Mouse (Mus musculus): Measurements from ENCODE around the gene Tmem87b. TPM values are rescaled to one million over a fixed set of nuclear protein-coding genes. Genes with fewer than 3 reads are reported as not detected.

Gene Tmem87b
- total RNA-seq, 2 experiments from 2014 or later: 2.3 to 3.4 TPM

DNA sequence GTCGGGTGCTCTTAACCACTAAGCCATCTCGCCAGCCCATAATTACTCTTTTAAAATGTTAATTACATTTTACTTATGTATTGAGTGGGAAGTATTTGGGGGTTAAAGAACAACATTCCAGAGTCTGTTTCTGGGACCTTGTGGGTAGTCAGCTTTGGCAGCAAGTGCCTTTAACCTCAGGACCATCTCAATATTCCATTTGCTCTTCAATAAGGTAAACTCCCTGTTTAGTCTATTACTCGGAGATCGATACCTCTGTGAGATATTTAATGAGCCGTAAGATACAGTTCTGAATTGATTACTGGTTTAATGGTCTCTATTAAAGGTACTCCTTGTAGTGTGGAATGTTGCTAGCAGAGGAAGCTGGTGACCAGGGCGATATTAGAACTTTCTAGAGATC, 1.0 kb upstream of the Tmem87b start:
- ATAC-seq (replicated peaks; ENCODE audit: low FRiP score, poor library complexity, severe bottlenecking): no peak

DNA sequence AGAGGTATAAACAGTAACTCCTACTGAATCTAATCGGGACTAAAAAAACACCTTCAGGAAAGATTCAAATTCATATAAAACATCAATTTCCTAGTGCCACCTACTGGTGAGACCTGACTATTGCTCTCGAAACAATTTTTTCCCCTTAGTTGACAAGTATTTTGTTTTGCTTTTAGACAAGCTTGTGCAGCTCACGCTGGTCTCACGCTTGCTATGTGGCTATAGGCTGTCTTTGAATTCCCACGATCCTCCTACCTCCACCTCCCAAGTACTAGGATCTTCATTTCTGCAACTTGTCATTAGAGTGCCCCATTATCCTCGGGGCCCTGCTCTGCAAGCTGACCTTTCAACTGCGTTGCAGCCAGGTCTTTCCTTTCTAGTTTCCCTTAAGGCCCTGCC, 532 bp upstream of the Tmem87b start:
- ATAC-seq (replicated peaks; ENCODE audit: low FRiP score, poor library complexity, severe bottlenecking): peak; percentile 42

DNA sequence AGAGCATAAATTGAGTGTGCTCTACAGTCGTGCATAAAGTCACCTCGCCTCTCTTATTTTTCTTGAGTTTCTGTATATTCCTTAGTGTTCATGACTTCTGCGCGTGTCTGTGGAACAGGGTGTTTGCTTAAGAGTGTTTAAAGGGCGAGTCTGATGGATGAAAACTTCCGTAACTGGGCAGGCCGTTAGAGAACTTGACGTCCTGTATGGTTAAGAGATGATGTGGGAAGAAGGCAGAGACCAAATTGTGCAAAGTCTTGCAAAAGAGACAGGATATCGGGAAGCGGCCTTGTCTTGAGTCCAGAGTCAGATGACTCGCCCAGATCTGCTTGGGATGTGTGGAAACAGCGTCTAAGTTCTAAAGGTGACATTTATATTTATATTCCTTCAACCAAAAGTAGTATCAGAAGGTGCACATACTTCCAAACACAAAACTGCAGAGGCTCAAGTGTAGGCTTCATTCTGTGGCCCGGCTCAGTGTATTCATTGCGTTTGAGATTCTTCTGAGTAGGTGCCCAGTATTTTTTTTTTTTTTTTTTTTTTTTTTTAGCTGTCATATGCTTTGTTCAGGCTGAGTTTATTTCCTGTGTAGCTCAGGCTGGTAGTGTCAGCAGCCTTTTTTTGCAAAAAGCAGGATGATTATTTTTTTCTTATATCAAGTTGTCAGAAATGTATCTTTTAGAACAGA, 1.2 kb downstream of the Tmem87b start:
- no peak for ATAC-seq (replicated peaks; ENCODE audit: low FRiP score, poor library complexity, severe bottlenecking)

DNA sequence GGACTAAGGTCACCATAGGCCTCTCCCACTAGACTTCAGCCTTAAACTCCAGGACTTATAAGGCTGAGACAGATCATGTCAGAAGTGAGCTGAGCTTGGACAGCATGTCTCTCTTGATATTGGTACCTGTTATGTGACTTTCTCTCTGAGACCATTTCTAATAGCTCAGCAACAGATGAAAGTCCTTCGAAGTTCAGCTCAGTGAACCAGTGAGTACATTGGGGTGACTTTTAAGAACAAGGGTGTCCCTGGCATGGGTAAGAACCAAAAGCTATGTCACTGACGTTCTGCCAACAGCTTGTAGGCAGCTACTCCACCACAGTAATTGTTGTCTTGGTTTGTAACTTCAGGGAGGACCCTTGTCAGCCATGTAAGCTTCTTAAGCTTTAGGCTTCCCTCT, 2.7 kb downstream of the Tmem87b start:
- no peak for ATAC-seq (replicated peaks; ENCODE audit: low FRiP score, poor library complexity, severe bottlenecking)

DNA sequence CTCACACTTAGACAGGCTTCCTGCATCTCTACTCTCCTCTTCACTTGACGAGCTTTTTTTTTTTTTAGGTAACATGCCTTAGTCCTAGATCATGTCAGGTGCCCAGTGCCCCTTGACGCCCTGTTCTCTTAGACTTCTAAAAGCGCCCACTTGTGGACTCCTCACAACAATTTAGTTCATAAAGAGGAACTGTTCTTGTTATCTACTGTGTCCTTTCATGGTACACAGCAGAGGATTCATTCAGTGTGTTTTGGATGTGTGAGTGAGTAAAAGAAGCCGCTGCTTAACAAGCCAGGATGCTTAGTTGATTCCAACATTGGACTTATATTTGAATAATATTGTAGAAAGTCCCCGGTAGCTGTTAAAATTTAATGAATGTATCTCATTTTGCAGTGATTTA, 6.0 kb downstream of the Tmem87b start:
- no peak for ATAC-seq (replicated peaks; ENCODE audit: low FRiP score, poor library complexity, severe bottlenecking)

DNA sequence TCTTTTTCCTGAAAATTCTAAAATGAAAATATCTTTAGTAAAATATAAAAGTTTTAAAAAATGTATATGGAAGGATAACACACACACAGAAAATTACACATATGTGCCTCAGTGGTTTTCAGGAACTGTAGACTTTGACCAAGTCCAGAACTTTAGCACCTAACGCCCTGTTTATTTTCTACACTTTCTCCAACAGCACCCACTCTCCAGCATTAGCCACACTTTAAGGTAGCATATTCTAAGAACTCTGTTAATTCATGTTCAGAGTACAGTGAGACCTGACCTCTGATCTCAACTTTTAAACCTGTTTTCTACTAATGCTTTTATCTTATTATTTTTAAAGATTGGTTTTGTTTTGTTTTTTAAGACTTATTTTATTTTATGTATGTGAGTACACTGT, 9.9 kb downstream of the Tmem87b start:
- ATAC-seq (replicated peaks; ENCODE audit: low FRiP score, poor library complexity, severe bottlenecking): no peak

DNA sequence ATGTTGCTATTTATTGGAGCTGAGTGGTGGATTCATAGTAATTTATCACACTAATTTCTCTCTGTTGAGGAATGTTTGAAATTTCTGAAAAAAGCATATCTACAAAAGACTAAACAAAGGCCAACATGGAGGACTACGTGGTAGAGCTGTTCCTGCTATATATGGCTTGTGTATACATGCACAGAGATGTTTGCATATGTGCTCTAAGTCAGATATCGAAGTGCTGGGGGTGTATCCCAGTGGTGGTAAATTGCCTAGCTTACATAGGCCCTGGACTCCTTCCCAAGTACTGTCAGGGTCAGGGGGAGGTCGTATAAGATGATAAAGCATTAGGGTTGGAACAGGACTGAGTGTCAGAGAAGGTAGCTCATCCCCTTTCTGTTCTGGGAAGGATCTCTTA, 14.7 kb downstream of the Tmem87b start:
- no peak for ATAC-seq (replicated peaks; ENCODE audit: low FRiP score, poor library complexity, severe bottlenecking)

DNA sequence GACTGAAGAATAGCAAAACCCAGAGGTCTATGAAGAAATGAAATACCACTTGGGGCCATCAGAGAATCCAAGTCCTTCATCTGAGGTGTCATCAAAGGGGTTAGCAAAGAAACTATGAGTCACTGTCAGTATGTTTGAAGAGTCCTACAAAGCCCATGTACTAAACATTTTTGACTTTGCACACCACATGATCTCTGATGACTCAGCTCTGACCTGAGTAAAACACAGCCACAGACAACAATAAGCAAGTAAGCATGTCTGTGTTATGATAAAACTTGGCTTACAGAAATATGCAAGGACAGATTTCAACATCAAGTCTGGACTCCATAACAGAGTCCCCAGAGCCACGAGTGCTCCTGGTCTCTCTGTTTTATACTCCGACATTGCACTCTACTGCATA, 15.1 kb downstream of the Tmem87b start:
- no peak for ATAC-seq (replicated peaks; ENCODE audit: low FRiP score, poor library complexity, severe bottlenecking)

DNA sequence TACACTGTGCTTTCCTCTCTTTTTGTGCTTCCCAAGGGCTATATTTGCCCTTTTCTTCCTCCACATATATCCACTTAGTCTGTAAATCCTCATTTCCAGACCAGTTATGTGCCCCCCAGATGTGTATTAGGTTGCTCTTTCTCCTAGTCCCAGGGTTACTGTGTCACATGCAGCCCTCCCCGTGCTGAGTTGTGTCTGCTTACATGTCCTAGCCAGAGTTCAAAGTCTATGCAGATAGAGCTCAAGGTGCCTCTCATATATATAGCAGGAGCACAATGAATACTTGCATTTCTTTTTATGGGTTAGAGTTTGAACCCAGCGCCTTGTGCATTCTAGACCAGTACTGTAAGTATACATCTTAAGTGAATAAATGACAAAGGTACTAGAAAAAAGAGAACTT, 15.5 kb downstream of the Tmem87b start:
- no peak for ATAC-seq (replicated peaks; ENCODE audit: low FRiP score, poor library complexity, severe bottlenecking)

DNA sequence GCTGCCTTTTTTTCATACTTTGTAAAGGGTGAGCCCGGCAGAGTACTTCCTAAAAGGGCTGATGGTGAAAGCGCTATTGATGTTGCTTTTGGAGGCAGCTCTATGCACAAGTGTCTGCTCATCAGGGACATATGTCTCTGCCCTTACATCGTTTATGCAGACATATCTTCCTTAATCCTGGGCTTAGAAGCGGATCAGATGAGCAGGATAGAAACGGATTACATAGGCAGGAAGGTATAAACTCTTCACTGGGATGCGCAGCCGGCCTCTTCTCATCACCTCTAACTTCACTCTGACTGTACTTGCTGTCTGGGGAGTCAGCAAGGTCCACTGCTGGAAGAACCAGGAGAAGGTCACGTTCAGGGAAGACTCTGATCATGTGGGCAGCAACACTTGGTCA, 19.6 kb downstream of the Tmem87b start:
- ATAC-seq (replicated peaks; ENCODE audit: low FRiP score, poor library complexity, severe bottlenecking): no peak

DNA sequence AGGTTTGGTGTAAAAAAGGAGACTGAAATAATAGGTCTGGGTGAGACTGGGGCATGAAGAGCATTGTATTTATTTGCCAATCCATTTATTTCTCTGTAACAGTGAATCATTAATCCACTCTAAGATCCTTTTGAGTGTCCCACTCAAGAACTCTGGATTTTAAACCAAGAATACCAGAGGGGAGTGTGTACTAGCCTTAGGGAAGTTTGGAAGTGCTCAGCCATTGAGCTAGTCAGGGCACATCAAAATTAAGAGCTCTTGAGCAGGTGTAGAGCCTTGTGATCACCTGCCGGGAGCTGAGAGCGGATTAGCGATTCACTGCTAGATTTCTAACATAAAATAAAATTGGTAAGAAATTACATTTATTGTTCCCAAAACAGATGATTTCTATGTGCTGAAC, 20.7 kb downstream of the Tmem87b start:
- ATAC-seq (replicated peaks; ENCODE audit: low FRiP score, poor library complexity, severe bottlenecking): no peak

DNA sequence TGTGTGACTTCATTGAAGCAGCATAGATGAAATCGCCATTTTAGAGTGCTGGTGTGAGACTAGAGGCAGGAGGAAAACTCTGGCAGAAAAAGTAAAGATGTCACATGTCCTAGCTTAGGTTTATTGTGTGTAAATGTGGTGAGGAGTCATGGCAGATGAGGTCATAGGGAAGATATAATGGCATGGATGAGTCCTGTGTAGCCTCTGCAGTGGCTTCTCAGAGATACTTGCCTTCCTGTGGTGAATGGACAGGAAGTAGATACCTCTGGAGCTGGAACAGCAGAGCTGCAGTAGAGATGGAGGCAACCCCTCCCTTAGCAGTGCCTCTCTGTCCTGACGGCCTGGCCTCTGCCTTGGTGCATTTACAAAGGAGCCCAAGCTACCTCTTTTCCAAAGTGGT, 21.6 kb downstream of the Tmem87b start:
- no peak for ATAC-seq (replicated peaks; ENCODE audit: low FRiP score, poor library complexity, severe bottlenecking)

DNA sequence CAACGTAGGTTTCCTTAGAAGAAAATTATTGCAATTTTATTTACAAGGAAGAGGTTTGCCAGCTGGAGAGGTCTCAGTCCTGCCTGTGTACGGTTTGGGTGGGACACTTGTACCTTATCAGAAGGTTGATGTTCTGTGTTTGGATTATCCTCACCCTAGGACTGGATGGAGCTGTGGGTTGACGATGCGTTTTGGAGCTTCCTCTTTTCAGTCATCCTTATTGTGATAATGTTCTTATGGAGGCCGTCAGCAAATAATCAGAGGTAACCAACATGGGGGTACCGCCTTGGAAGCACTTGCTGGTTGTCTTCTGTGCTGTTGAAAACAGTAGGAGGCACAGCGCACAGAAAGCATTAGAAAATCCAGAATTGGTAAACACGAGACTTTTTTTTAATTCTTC, 24.5 kb downstream of the Tmem87b start:
- ATAC-seq (replicated peaks; ENCODE audit: low FRiP score, poor library complexity, severe bottlenecking): no peak

DNA sequence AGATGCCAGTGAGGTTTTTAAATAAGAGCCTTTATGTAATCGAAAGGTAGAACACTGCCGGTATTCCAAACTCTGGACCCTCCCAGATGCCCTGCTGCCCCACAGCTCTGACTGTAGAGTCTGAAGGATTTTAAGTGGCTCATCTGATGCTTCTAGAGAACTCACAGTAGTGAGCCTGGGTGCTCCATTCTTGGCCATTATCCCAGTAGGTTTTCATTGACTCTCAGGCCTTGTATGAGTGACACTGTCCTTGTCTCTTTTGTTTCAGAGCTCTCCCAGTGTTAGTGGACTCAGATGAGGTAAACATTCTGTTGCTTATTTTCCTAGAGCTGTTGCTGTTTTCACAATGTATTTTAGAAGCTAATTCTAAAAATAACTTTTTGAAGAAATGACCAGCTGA, 32.1 kb downstream of the Tmem87b start:
- no peak for ATAC-seq (replicated peaks; ENCODE audit: low FRiP score, poor library complexity, severe bottlenecking)

DNA sequence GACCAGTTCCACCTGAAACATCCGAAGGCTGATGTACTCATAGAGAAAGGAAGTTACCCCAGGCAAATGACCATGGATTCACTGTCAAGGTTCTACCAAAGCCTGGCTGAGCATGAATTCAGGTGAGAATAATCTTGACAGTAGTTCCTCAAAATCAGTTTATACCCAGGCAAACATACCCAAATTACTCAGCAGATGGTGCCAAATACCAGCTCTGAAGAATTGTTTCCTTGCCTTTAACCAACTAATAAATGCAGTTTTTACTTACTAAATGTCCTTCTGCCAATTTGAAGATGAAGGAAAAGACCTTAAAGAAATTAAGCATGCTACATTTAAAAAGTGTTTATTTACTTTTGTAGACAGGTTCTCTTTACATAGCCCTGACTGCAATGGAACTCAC, 38.8 kb downstream of the Tmem87b start:
- ATAC-seq (replicated peaks; ENCODE audit: low FRiP score, poor library complexity, severe bottlenecking): no peak

DNA sequence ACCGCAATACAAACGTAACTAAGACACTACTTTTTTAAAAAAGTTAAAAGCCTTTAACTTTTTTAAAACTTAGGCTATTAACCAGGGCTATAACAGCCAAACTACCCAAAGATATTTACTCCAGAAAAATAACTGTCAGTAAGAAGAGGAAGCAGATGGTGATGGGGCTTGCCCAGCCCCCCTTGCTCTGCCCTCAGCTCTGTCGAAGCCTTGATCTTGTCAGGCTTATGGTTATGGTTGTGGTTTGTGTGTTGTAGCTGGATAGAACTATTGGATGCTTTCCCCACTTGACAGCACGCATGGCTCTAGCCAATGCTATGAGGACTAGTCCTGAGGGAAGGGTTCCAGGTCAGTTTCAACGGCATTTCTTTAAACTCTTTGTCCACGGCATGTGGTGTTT, 41.0 kb downstream of the Tmem87b start:
- no peak for ATAC-seq (replicated peaks; ENCODE audit: low FRiP score, poor library complexity, severe bottlenecking)

DNA sequence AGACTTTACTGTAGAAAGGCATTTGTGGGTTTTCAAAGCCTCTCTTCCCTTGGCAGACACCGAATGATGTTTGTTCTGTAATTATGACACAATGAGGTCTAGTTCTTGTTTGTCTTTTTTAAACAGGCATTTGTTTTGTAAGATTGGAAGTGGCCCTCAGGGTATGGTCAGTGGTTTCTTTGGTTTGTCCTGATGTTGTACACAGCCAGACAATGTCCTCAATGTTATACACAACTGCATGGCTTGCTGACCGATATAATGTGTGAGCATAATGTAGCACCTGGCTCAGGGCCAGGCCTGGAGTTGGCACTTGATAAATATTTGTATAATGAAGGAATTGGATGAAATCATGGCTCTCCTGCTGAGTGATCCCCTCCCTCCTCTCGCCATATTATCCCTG, 41.9 kb downstream of the Tmem87b start:
- no peak for ATAC-seq (replicated peaks; ENCODE audit: low FRiP score, poor library complexity, severe bottlenecking)

DNA sequence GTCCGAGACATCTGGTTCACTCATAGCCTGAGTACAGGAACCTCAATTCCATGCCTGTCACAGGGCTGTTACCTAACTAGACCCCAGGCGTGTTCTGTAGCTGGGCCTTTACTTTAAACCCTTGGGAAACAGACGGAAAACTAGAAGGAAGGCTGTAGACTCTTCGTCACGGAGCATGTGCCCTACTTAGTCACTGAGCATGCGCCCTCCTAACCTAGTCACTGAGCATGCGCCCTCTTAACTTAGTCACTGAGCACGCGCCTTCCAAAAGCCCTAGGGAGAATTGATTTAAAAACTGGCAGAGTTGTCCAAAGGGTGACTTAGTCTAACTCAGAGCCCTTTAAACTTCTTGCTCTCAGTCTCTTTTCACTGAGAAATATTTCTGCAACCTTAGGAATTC, 44.7 kb downstream of the Tmem87b start, which contains the start of gene Fbln7:
Fbln7 (plus strand) TSS at position 346 of the 400 bp plus-strand sequence.
- no peak for ATAC-seq (replicated peaks; ENCODE audit: low FRiP score, poor library complexity, severe bottlenecking)

DNA sequence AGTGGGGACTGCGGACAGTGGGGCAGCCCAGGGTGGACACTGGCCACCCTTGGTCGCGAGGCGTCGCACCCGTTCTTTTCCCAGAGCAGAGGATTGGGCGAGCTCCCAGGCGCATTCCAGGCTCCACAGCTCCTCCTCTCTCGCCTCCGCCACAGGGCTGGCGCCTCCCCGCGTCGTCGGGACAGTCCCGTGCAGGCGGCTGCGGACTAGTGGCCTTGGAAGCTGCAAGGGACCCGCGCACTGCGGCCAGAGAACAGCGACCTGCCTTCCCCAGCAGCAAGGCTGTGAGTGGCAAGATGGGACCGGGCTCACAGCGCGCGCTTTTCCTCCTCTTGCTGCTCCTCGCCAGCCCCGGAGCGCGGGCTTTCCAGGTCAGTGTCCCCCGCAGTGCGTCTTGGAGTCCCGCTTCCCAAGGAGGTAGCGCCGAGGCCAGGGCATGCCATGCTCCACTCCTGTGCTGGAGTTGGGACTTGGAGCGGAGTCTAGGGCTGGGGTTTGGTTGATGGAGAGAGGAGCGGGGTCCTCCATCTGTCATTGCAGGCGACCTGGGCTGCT, 45.9 kb downstream of the Tmem87b start:
- no peak; the same call in 1 of the 2 replicates for ATAC-seq (replicated peaks; ENCODE audit: low FRiP score, poor library complexity, severe bottlenecking)

DNA sequence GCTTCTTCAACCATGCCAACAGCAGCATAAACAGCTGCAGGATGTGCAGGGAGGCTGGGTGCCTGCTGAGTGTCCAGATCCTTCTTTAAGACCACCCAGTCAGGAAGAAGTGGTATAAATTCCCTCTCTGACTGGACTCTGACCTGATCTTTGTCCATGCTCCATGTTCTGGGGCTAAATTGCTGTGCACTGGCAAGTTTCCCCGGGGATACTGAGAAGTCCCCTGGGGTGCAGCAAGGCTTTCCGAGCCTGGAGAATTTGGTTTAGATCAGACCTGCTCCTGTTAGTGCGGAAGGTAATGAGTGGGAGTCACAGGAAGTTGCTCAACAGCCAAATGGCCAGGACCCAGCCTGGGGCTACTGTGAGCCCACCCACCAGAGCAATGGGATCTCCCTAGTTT, 47.1 kb downstream of the Tmem87b start:
- no peak for ATAC-seq (replicated peaks; ENCODE audit: low FRiP score, poor library complexity, severe bottlenecking)

DNA sequence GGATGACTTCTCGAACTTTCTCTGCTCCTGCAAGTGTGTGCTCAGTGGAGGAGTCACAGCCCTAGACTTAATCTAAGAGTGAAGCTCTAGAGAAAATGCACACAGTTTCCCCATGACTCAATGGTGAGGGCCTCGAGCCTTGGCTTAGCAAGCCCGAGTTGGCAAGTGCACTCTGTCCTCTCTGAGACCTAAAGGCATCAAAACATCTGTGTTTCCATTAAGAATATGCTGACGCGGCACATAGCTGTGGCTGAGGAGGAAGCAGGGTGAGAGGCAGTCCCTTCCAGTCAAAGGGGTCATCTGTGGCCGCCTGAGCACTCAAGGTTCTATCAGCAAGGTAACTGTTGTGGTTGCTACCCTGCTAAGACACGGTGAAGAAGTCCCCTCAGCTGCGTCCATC, 53.7 kb downstream of the Tmem87b start:
- ATAC-seq (replicated peaks; ENCODE audit: low FRiP score, poor library complexity, severe bottlenecking): no peak

DNA sequence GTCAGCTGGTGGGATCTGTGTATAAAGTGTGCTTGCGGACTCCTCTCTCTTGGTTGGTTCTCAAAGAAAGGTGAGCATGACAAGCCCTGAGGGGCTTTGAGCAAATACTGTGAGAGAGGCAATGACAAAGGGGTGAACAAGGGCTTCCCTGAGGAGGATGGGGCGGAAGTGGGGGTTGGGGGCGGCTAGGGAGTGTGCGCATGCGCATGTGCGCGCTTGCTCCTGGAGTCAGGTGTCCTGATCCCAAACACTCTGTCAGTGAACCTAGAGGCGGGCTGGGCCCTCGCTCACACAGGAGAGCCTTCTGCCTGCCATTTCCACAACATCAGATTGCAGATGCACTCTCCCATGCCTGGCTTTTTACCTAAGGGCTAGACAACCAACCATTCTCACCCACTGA, 54.3 kb downstream of the Tmem87b start:
- no peak for ATAC-seq (replicated peaks; ENCODE audit: low FRiP score, poor library complexity, severe bottlenecking)
